Mouse (Mus musculus) liver, adult 2 months (tissue): Measurements from ENCODE around the gene Slc43a3.

Experiments used
- CTCF ChIP-seq: fragments of 200-500 bp; IDR thresholded peaks from 2 replicates; pipeline ENCODE4 v1.5.1; 2011; ENCODE audit warnings: low read depth, low read length, control low read depth
- POLR2A ChIP-seq: fragments of 200-500 bp; IDR thresholded peaks from 2 replicates; pipeline ENCODE4 v1.6.1; 2011; ENCODE audit warnings: low read length, control low read depth; ENCODE audit not compliant: insufficient read depth; ENCODE audit errors: extremely low read depth

GRCm38 (mm10) chr2:85006600-85006999, 70.2 kb downstream of the Slc43a3 start:
- TF ChIP-seq CTCF = no peak
- TF ChIP-seq POLR2A = no peak
